Mouse (Mus musculus) embryo, embryonic 10 days (tissue): ENCODE measurements around the gene Chpf.

Source experiments
- DNase-seq: peaks from one replicate; pipeline ENCODE4 v3.0.0-alpha.2; 2015; ENCODE audit warnings: low spot score

Gene Chpf

GRCm38 (mm10) chr1:75498897-75499296 lies 19.8 kb upstream of the Chpf start:
- no peak for DNase-seq

- peak; percentile 76 for DNase-seq
Measured at GRCm38 (mm10) chr1:75494878-75495548, 15.9 kb upstream of the Chpf start.

GRCm38 (mm10) chr1:75492579-75493170 lies 13.6 kb upstream of the Chpf start:
- DNase-seq, result no peak

GRCm38 (mm10) chr1:75490785-75491551 lies 11.9 kb upstream of the Chpf start:
- DNase-seq, result no peak

GRCm38 (mm10) chr1:75487405-75488161 lies 8.5 kb upstream of the Chpf start:
- DNase-seq, result peak; percentile 91

GRCm38 (mm10) chr1:75487040-75487404 lies 7.9 kb upstream of the Chpf start:
- no peak for DNase-seq

GRCm38 (mm10) chr1:75486561-75486960 lies 7.5 kb upstream of the Chpf start:
- no peak for DNase-seq

- DNase-seq, result no peak
Measured at GRCm38 (mm10) chr1:75480735-75481134, 1.6 kb upstream of the Chpf start.

GRCm38 (mm10) chr1:75480036-75480435 lies 929 bp upstream of the Chpf start:
- DNase-seq, result no peak

- DNase-seq, result no peak
Measured at GRCm38 (mm10) chr1:75479635-75479989, 505 bp upstream of the Chpf start.

- DNase-seq, result peak; percentile 44
Measured at GRCm38 (mm10) chr1:75478497-75478896, 610 bp downstream of the Chpf start.

GRCm38 (mm10) chr1:75477966-75478290 lies 1.2 kb downstream of the Chpf start:
- no peak for DNase-seq

- DNase-seq, result peak; percentile 92
Measured at GRCm38 (mm10) chr1:75477264-75477965, 1.7 kb downstream of the Chpf start.

GRCm38 (mm10) chr1:75476441-75476840 lies 2.7 kb downstream of the Chpf start:
- DNase-seq, result no peak

- DNase-seq, result no peak
Measured at GRCm38 (mm10) chr1:75469287-75469825, 9.8 kb downstream of the Chpf start.

GRCm38 (mm10) chr1:75467215-75467927 lies 11.7 kb downstream of the Chpf start:
- DNase-seq, result peak; percentile 86

- DNase-seq, result peak; percentile 8
Measured at GRCm38 (mm10) chr1:75463652-75464204, 15.4 kb downstream of the Chpf start.

GRCm38 (mm10) chr1:75462636-75463035 lies 16.5 kb downstream of the Chpf start:
- peak; percentile 31 for DNase-seq

GRCm38 (mm10) chr1:75460297-75460696 lies 18.8 kb downstream of the Chpf start:
- no peak for DNase-seq

GRCm38 (mm10) chr1:75458789-75459684 lies 20.1 kb downstream of the Chpf start:
- no peak for DNase-seq
